Mouse (Mus musculus) liver, embryonic 14.5 days (tissue): Measurements from ENCODE around the gene Dync1li1. TPM values are rescaled to one million over a fixed set of nuclear protein-coding genes. Genes with fewer than 3 reads are reported as not detected.

Source experiments
- ATAC-seq: fragments of 200-750 bp; cut with Nextera tagmentation; 2 replicates; pipeline ENCODE4 v1.8.0; 2017; ENCODE audit warnings: moderate number of reproducible peaks, mild to moderate bottlenecking, moderate library complexity; ENCODE audit not compliant: insufficient read depth
- DNase-seq, 3 experiments: peaks; one replicate each; pipeline ENCODE4 v3.0.0-alpha.2; 2012 to 2013; ENCODE audit warnings: low read depth in 3 of 3, low spot score in 3 of 3
- H3K27ac ChIP-seq: fragments of 300-500 bp; sonication (generic); 2 replicates; pipeline ENCODE4 v1.5.1; 2014; ENCODE audit warnings: moderate library complexity, mild to moderate bottlenecking, control low read depth, inconsistent platforms
- H3K27me3 ChIP-seq: fragments of 300-500 bp; sonication (generic); 2 replicates; pipeline ENCODE4 v1.6.1; 2014; ENCODE audit warnings: mild to moderate bottlenecking, low read length, moderate library complexity; ENCODE audit not compliant: control insufficient read depth, insufficient read depth
- H3K36me3 ChIP-seq: fragments of 300-500 bp; sonication (generic); replicated peaks from 2 replicates; pipeline ENCODE4 v1.6.1; 2014; ENCODE audit warnings: low read depth; ENCODE audit not compliant: control insufficient read depth, insufficient read depth
- H3K4me1 ChIP-seq, 2 experiments: fragments of 200-500 bp in 1 of 2; fragments of 300-500 bp in 1 of 2; sonication (generic) in 1 of 2; replicated peaks; 2 replicates each; pipeline ENCODE4 v1.6.1; 2012 to 2014; ENCODE audit warnings: antibody characterized with exemption in 1 of 2, inconsistent platforms in 1 of 2, low read length in 1 of 2; ENCODE audit not compliant: control insufficient read depth in 2 of 2, insufficient read depth in 2 of 2
- H3K4me2 ChIP-seq: fragments of 300-500 bp; sonication (generic); 2 replicates; pipeline ENCODE4 v1.6.1; 2014; ENCODE audit warnings: low read depth, mild to moderate bottlenecking, control low read depth, moderate library complexity
- H3K4me3 ChIP-seq, 2 experiments: fragments of 200-500 bp in 1 of 2; fragments of 300-500 bp in 1 of 2; sonication (generic) in 1 of 2; 2 replicates each; pipeline ENCODE4 v1.5.1; 2012 to 2014; ENCODE audit warnings: low read depth in 2 of 2, low read length in 2 of 2, mild to moderate bottlenecking in 2 of 2, control low read depth in 1 of 2, inconsistent platforms in 1 of 2, moderate library complexity in 1 of 2; ENCODE audit not compliant: insufficient read depth in 1 of 2
- H3K9ac ChIP-seq: fragments of 300-500 bp; sonication (generic); replicated peaks from 2 replicates; pipeline ENCODE4 v1.6.1; 2014; ENCODE audit warnings: mild to moderate bottlenecking, control low read depth, moderate library complexity
- H3K9me3 ChIP-seq: fragments of 300-500 bp; sonication (generic); 2 replicates; pipeline ENCODE4 v1.6.1; 2016; ENCODE audit warnings: low read length, mixed read lengths; ENCODE audit not compliant: control insufficient read depth
- CTCF ChIP-seq: IDR thresholded peaks from 2 replicates; pipeline ENCODE4 v1.5.1; 2016; ENCODE audit warnings: antibody characterized with exemption, low read depth, control low read depth
- EP300 ChIP-seq: IDR thresholded peaks from 2 replicates; pipeline ENCODE4 v1.6.1; 2016; ENCODE audit warnings: antibody characterized with exemption, low read depth
- WGBS: fragments of 180-500 bp; shearing (Covaris S2); extraction: QIAGEN DNeasy Blood & Tissue Kit; methylation state at CpG from one replicate; pipeline ENCODE4 v1.1.7; 2014; ENCODE audit not compliant: insufficient replicate concordance; 5-methylcytosine and 5-hydroxymethylcytosine counted together
- polyA plus RNA-seq, 2 experiments: library from polyadenylated mRNA; depleted of rRNA in 1 of 2; stranded (reverse) in 1 of 2; unstranded in 1 of 2; fragments of >200 nt; fragmentation: Nextera tagmentation in 1 of 2; extraction: Ambion mirVana in 1 of 2; gene quantifications; 2 replicates each; pipeline versions ENCODE4 v1.2.1 to v1.2.3; 2012 to 2014

Dync1li1 gene
- polyA plus RNA-seq, 2 experiments = 10.3 to 10.8 TPM

GRCm38 (mm10) chr9:114697072-114697471, 8.5 kb downstream of the Dync1li1 start:
- ATAC-seq (no peak), DNase-seq (no peak)
- H3K27me3 ChIP-seq = no peaks in the 10 kb centered on the region
- no peak overlapping the region for H3K4me2 ChIP-seq
- H3K27ac ChIP-seq = no peak overlapping the region
- 77% methylated on average over 4 of the region's 4 CpGs for WGBS
- H3K4me3 ChIP-seq = no peak overlapping the region
- H3K4me1 ChIP-seq = peaks cover 0 to 3% of the 10 kb centered on the region in 2 experiments; a peak in 1 of 4 replicates
- TF ChIP-seq EP300 (no peak), CTCF (no peak)
- H3K9ac ChIP-seq = no peak overlapping the region
- no peaks in the 10 kb centered on the region for H3K9me3 ChIP-seq
- H3K36me3 ChIP-seq = peaks cover 7% of the 10 kb centered on the region

GRCm38 (mm10) chr9:114697926-114698325, 9.3 kb downstream of the Dync1li1 start:
- H3K4me1 ChIP-seq = peaks cover 0 to 3% of the 10 kb centered on the region in 2 experiments; a peak in 1 of 4 replicates
- H3K4me3 ChIP-seq = no peak overlapping the region
- peaks cover 1% of the 10 kb centered on the region; the same call in 1 of the 2 replicates for H3K36me3 ChIP-seq
- WGBS = 89% methylated on average over 5 of the region's 5 CpGs
- ATAC-seq (no peak), DNase-seq (no peak)
- no peak for TF ChIP-seq CTCF
- no peak for TF ChIP-seq EP300
- H3K9me3 ChIP-seq = no peaks in the 10 kb centered on the region
- H3K4me2 ChIP-seq = no peak overlapping the region
- H3K27ac ChIP-seq = no peak overlapping the region
- H3K9ac ChIP-seq = no peak overlapping the region
- H3K27me3 ChIP-seq = no peaks in the 10 kb centered on the region

DNA sequence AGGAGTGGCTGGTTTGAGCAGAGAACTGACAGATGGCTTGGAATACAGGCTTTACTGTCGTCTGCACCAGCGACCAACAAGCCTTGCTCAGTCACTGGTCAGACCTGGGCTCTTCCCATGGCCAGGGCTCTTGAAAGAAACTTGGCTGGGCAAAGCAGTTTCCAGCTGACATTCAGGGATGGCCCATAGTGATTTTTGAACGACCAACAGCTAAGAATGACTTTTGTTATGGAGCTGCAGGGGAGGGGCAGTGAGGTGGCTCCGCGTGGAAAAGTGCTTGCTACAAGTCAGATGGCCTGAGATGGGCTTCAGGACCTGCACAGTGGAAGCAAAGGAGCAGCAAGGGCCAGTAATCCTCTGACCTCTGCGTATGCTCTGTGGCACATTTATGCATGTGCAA, 10.7 kb downstream of the Dync1li1 start:
- no peaks in the 10 kb centered on the region for H3K36me3 ChIP-seq
- no peak overlapping the region for H3K4me3 ChIP-seq
- DNase-seq = no peak
- H3K27ac ChIP-seq = no peak overlapping the region
- no peak for ATAC-seq
- no peak overlapping the region for H3K9ac ChIP-seq
- no peak overlapping the region for H3K4me2 ChIP-seq
- 72% methylated on average over 6 of the region's 6 CpGs for WGBS
- TF ChIP-seq EP300 = no peak
- no peak for TF ChIP-seq CTCF
- H3K4me1 ChIP-seq = peaks cover 0 to 3% of the 10 kb centered on the region in 2 experiments; a peak in 1 of 4 replicates
- H3K9me3 ChIP-seq = no peaks in the 10 kb centered on the region
- no peaks in the 10 kb centered on the region for H3K27me3 ChIP-seq

- 78% methylated on average over 15 of the region's 16 CpGs for WGBS
- H3K36me3 ChIP-seq = no peaks in the 10 kb centered on the region
- H3K4me2 ChIP-seq = no peak overlapping the region
- H3K9ac ChIP-seq = no peak overlapping the region
- ATAC-seq (peak; percentile 54; the same call in 1 of the 2 replicates), DNase-seq (no peak)
- peaks cover 0 to 3% of the 10 kb centered on the region in 2 experiments; a peak in 1 of 4 replicates for H3K4me1 ChIP-seq
- no peak overlapping the region for H3K27ac ChIP-seq
- H3K27me3 ChIP-seq = no peaks in the 10 kb centered on the region
- no peak for TF ChIP-seq CTCF
- TF ChIP-seq EP300 = no peak
- H3K9me3 ChIP-seq = no peaks in the 10 kb centered on the region
- H3K4me3 ChIP-seq = no peak overlapping the region
Measured at GRCm38 (mm10) chr9:114699882-114700665, 11.5 kb downstream of the Dync1li1 start.

DNA sequence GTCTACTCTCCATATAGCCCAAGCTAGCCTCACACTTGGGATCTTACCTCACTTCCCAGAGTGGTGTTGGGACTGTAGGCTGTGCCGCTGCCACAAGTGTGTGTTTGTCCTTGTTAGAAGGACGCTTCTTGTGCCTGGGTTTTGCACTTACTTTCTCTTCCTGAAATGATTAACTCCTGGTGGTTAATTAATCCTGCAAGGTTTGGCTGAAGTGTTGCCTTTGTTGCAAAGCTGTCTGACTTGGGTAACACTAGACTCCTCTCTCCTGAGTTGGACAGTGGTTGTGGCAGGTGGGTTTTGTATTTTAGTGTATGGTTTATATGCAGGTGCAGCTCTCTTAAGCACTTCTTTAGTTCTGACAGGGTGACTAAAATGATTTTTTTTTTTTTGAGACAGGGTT, 12.4 kb downstream of the Dync1li1 start:
- H3K4me2 ChIP-seq = no peak overlapping the region
- WGBS = 64% methylated on average over 2 of the region's 2 CpGs
- no peak overlapping the region for H3K9ac ChIP-seq
- no peak overlapping the region for H3K27ac ChIP-seq
- H3K4me3 ChIP-seq = no peak overlapping the region
- no peaks in the 10 kb centered on the region for H3K27me3 ChIP-seq
- DNase-seq = no peak
- no peak for TF ChIP-seq CTCF
- no peak for TF ChIP-seq EP300
- peaks cover 0 to 3% of the 10 kb centered on the region in 2 experiments; a peak in 1 of 4 replicates for H3K4me1 ChIP-seq
- no peak for ATAC-seq
- H3K9me3 ChIP-seq = no peaks in the 10 kb centered on the region
- H3K36me3 ChIP-seq = peaks cover 2% of the 10 kb centered on the region; the same call in 1 of the 2 replicates
